Mouse (Mus musculus): ENCODE measurements around the gene Rexo4. TPM values are rescaled to one million over a fixed set of nuclear protein-coding genes. Genes with fewer than 3 reads are reported as not detected.

Rexo4 gene
- polyA plus RNA-seq, 1 experiment from 2014 or later: 30.1 TPM

GRCm38 (mm10) chr2:26952193-26952592 is 12.0 kb downstream of the Rexo4 start:
- no peak overlapping the region for H3K4me2 ChIP-seq (replicated peaks; ENCODE audit: low read depth)
- H3K9ac ChIP-seq (ENCODE audit: low read depth, low read length): no peak overlapping the region
- no peaks in the 10 kb centered on the region for H3K27me3 ChIP-seq (replicated peaks; ENCODE audit: control insufficient read depth, insufficient read depth, low read length)
- H3K9me3 ChIP-seq (ENCODE audit: control insufficient read depth): no peaks in the 10 kb centered on the region
- no peak overlapping the region for H3K4me3 ChIP-seq (ENCODE audit: low read depth, low read length)
- no peaks in the 10 kb centered on the region for H3K4me1 ChIP-seq (replicated peaks; ENCODE audit: control insufficient read depth, insufficient read depth, low read length)
- no peak overlapping the region for H3K27ac ChIP-seq (ENCODE audit: low read depth, low read length)
- no peak for TF ChIP-seq CTCF (IDR thresholded peaks at IDR 0.05; ENCODE audit: low read depth)
- 79% methylated on average over 4 of the region's 4 CpGs for WGBS
- H3K36me3 ChIP-seq (ENCODE audit: control insufficient read depth, insufficient read depth): peaks cover 69% of the 10 kb centered on the region
- ATAC-seq: no peak

- no peak overlapping the region for H3K4me2 ChIP-seq (replicated peaks; ENCODE audit: low read depth)
- H3K4me1 ChIP-seq (replicated peaks; ENCODE audit: control insufficient read depth, insufficient read depth, low read length): no peaks in the 10 kb centered on the region
- H3K36me3 ChIP-seq (ENCODE audit: control insufficient read depth, insufficient read depth): peaks cover 72% of the 10 kb centered on the region
- ATAC-seq: no peak
- H3K27me3 ChIP-seq (replicated peaks; ENCODE audit: control insufficient read depth, insufficient read depth, low read length): no peaks in the 10 kb centered on the region
- TF ChIP-seq CTCF (IDR thresholded peaks at IDR 0.05; ENCODE audit: low read depth): no peak
- H3K9ac ChIP-seq (ENCODE audit: low read depth, low read length): no peak overlapping the region
- H3K4me3 ChIP-seq (ENCODE audit: low read depth, low read length): no peak overlapping the region
- WGBS: 89% methylated on average over 8 of the region's 8 CpGs
- H3K9me3 ChIP-seq (ENCODE audit: control insufficient read depth): no peaks in the 10 kb centered on the region
- no peak overlapping the region for H3K27ac ChIP-seq (ENCODE audit: low read depth, low read length)
Measured at GRCm38 (mm10) chr2:26951346-26951905, 12.8 kb downstream of the Rexo4 start.

- no peak overlapping the region for H3K4me3 ChIP-seq (ENCODE audit: low read depth, low read length)
- no peak for TF ChIP-seq CTCF (IDR thresholded peaks at IDR 0.05; ENCODE audit: low read depth)
- H3K27ac ChIP-seq (ENCODE audit: low read depth, low read length): no peak overlapping the region
- no peaks in the 10 kb centered on the region for H3K27me3 ChIP-seq (replicated peaks; ENCODE audit: control insufficient read depth, insufficient read depth, low read length)
- H3K4me1 ChIP-seq (replicated peaks; ENCODE audit: control insufficient read depth, insufficient read depth, low read length): no peaks in the 10 kb centered on the region
- no peak overlapping the region for H3K4me2 ChIP-seq (replicated peaks; ENCODE audit: low read depth)
- WGBS: 87% methylated on average over 2 of the region's 2 CpGs
- H3K36me3 ChIP-seq (ENCODE audit: control insufficient read depth, insufficient read depth): peaks cover 65% of the 10 kb centered on the region
- H3K9ac ChIP-seq (ENCODE audit: low read depth, low read length): no peak overlapping the region
- H3K9me3 ChIP-seq (ENCODE audit: control insufficient read depth): no peaks in the 10 kb centered on the region
- no peak for ATAC-seq
Measured at GRCm38 (mm10) chr2:26950411-26950810, 13.8 kb downstream of the Rexo4 start.

- H3K4me2 ChIP-seq (replicated peaks; ENCODE audit: low read depth): no peak overlapping the region
- peak overlapping the region; percentile 76 for H3K27ac ChIP-seq (ENCODE audit: low read depth, low read length)
- H3K27me3 ChIP-seq (replicated peaks; ENCODE audit: control insufficient read depth, insufficient read depth, low read length): no peaks in the 10 kb centered on the region
- no peaks in the 10 kb centered on the region for H3K4me1 ChIP-seq (replicated peaks; ENCODE audit: control insufficient read depth, insufficient read depth, low read length)
- H3K9me3 ChIP-seq (ENCODE audit: control insufficient read depth): no peaks in the 10 kb centered on the region
- H3K4me3 ChIP-seq (ENCODE audit: low read depth, low read length): no peak overlapping the region
- H3K36me3 ChIP-seq (ENCODE audit: control insufficient read depth, insufficient read depth): peaks cover 15% of the 10 kb centered on the region
- no peak for TF ChIP-seq CTCF (IDR thresholded peaks at IDR 0.05; ENCODE audit: low read depth)
- peak; percentile 84 for ATAC-seq
- WGBS: 27% methylated on average over 3 of the region's 3 CpGs
- no peak overlapping the region for H3K9ac ChIP-seq (ENCODE audit: low read depth, low read length)
Measured at GRCm38 (mm10) chr2:26943253-26943652, 20.9 kb downstream of the Rexo4 start.

- H3K4me2 ChIP-seq (replicated peaks; ENCODE audit: low read depth): no peak overlapping the region
- no peaks in the 10 kb centered on the region for H3K27me3 ChIP-seq (replicated peaks; ENCODE audit: control insufficient read depth, insufficient read depth, low read length)
- no peaks in the 10 kb centered on the region for H3K9me3 ChIP-seq (ENCODE audit: control insufficient read depth)
- peak overlapping the region; percentile 46; the same call in 1 of the 2 replicates for H3K27ac ChIP-seq (ENCODE audit: low read depth, low read length)
- peak; percentile 74 for ATAC-seq
- no peak overlapping the region for H3K4me3 ChIP-seq (ENCODE audit: low read depth, low read length)
- no peak overlapping the region for H3K9ac ChIP-seq (ENCODE audit: low read depth, low read length)
- 0 out of 2 replicates have a peak, but pooled peaks cover 4% of the 10 kb centered on the region for H3K36me3 ChIP-seq (ENCODE audit: control insufficient read depth, insufficient read depth)
- 34% methylated on average over 5 of the region's 5 CpGs for WGBS
- TF ChIP-seq CTCF (IDR thresholded peaks at IDR 0.05; ENCODE audit: low read depth): peak; percentile 71
- no peaks in the 10 kb centered on the region for H3K4me1 ChIP-seq (replicated peaks; ENCODE audit: control insufficient read depth, insufficient read depth, low read length)
Measured at GRCm38 (mm10) chr2:26941539-26941938, 22.6 kb downstream of the Rexo4 start.

- Histone ChIP-seq H3K4me2 (replicated peaks; ENCODE audit: low read depth) (no peak overlapping the region), H3K4me3 (ENCODE audit: low read depth, low read length) (no peak overlapping the region), H3K27ac (ENCODE audit: low read depth, low read length) (no peak overlapping the region), H3K4me1 (replicated peaks; ENCODE audit: control insufficient read depth, insufficient read depth, low read length) (peaks cover 6% of the 10 kb centered on the region; the same call in 1 of the 2 replicates), H3K9me3 (ENCODE audit: control insufficient read depth) (no peaks in the 10 kb centered on the region), H3K36me3 (ENCODE audit: control insufficient read depth, insufficient read depth) (0 out of 2 replicates have a peak, but pooled peaks cover 4% of the 10 kb centered on the region), H3K27me3 (replicated peaks; ENCODE audit: control insufficient read depth, insufficient read depth, low read length) (no peaks in the 10 kb centered on the region), H3K9ac (ENCODE audit: low read depth, low read length) (no peak overlapping the region)
- no peak for ATAC-seq
- 57% methylated on average over 1 of the region's 1 CpGs for WGBS
- no peak for TF ChIP-seq CTCF (IDR thresholded peaks at IDR 0.05; ENCODE audit: low read depth)
Measured at GRCm38 (mm10) chr2:26936425-26936824, 27.8 kb downstream of the Rexo4 start.

Measured in intestine, postnatal 0 days (tissue).